Mouse (Mus musculus) embryonic facial prominence, embryonic 11.5 days (tissue): ENCODE measurements at regions not wholly inside any gene's neighbourhood (a gene's known extent, or its start where the extent isn't known, plus 50 kb on each side); places are given as distances from the start of the nearest gene placed in this dataset.

Experiments used
- ATAC-seq: fragments of 200-750 bp; cut with Nextera tagmentation; replicated peaks from 2 replicates; pipeline ENCODE4 v1.8.0; 2017; ENCODE audit warnings: low read depth; ENCODE audit not compliant: insufficient number of reproducible peaks, low FRiP score, low TSS enrichment
- DNase-seq: peaks from one replicate; pipeline ENCODE4 v3.0.0-alpha.2; 2015; ENCODE audit warnings: low spot score
- H3K27ac ChIP-seq: fragments of 300-500 bp; sonication (generic); replicated peaks from 2 replicates; pipeline ENCODE4 v1.5.1; 2014; ENCODE audit warnings: mild to moderate bottlenecking, low read depth, low read length, control low read depth
- H3K27me3 ChIP-seq: fragments of 300-500 bp; sonication (generic); 2 replicates; pipeline ENCODE4 v1.6.1; 2014; ENCODE audit warnings: mild to moderate bottlenecking, low read length, moderate library complexity, mixed read lengths; ENCODE audit not compliant: control insufficient read depth, insufficient read depth
- H3K36me3 ChIP-seq: fragments of 300-500 bp; sonication (generic); replicated peaks from 2 replicates; pipeline ENCODE4 v1.6.1; 2014; ENCODE audit warnings: low read depth, mild to moderate bottlenecking, low read length, moderate library complexity, mixed read lengths; ENCODE audit not compliant: control insufficient read depth, insufficient read depth
- H3K4me1 ChIP-seq: fragments of 300-500 bp; sonication (generic); 2 replicates; pipeline ENCODE4 v1.6.1; 2014; ENCODE audit warnings: low read length, mixed read lengths; ENCODE audit not compliant: control insufficient read depth, insufficient read depth
- H3K4me2 ChIP-seq: fragments of 300-500 bp; sonication (generic); 2 replicates; pipeline ENCODE4 v1.6.1; 2014; ENCODE audit warnings: low read depth, mild to moderate bottlenecking, control low read depth, low read length, moderate library complexity
- H3K4me3 ChIP-seq: fragments of 300-500 bp; sonication (generic); 2 replicates; pipeline ENCODE4 v1.5.1; 2014; ENCODE audit warnings: low read depth, low read length, control low read depth
- H3K9ac ChIP-seq: fragments of 300-500 bp; sonication (generic); replicated peaks from 2 replicates; pipeline ENCODE4 v1.6.1; 2014; ENCODE audit warnings: mild to moderate bottlenecking, control low read depth, low read length
- H3K9me3 ChIP-seq: fragments of 300-500 bp; sonication (generic); replicated peaks from 2 replicates; pipeline ENCODE4 v1.6.1; 2016; ENCODE audit warnings: mild to moderate bottlenecking, low read length, inconsistent platforms, mixed read lengths; ENCODE audit not compliant: control insufficient read depth
- WGBS: fragments of 180-500 bp; shearing (Covaris S2); extraction: QIAGEN DNeasy Blood & Tissue Kit; methylation state at CpG from one replicate; pipeline ENCODE4 v1.1.7; 2014; 5-methylcytosine and 5-hydroxymethylcytosine counted together

DNA sequence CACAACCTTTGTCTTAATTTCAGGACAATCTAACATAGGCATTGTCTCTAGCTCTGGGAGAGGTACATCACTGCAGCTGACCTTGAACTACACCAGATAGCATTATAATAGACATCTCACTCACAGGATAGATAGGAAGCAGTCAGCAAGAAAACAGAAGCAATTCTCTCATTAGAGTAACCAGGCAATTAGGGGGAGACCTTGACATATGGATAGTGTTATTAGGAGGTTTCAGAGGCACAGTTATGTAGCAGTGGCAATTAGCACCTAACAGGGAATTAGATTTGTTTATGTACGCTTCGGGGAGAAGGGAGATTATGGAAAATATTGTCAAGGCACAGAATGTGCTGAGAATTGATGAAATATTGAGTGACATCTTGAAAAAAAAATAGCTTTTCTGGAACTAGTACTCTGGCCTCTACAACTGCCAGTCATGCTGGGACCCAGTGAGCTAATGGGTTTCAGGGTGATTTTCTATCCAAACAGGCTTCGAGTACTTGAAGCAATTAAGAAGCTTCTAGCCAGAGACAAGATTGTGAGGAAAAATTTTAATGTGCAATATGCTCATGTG is 216.8 kb upstream of the Aco1 start:
- no peak for ATAC-seq
- 75% methylated on average over 3 of the region's 3 CpGs for WGBS

GRCm38 (mm10) chr4:39926594-39926993 is 216.3 kb upstream of the Aco1 start:
- Histone ChIP-seq H3K27me3 (no peaks in the 10 kb centered on the region), H3K27ac (no peak overlapping the region), H3K4me2 (no peak overlapping the region), H3K36me3 (no peaks in the 10 kb centered on the region), H3K4me1 (no peaks in the 10 kb centered on the region), H3K9ac (no peak overlapping the region), H3K4me3 (no peak overlapping the region), H3K9me3 (no peaks in the 10 kb centered on the region)
- 88% methylated on average over 7 of the region's 7 CpGs for WGBS
- no peak for DNase-seq
- ATAC-seq = no peak

More for the DNA sequence above, 216.8 kb upstream of the Aco1 start:
- no peaks in the 10 kb centered on the region for H3K36me3 ChIP-seq
- no peak for DNase-seq
- no peak overlapping the region for H3K9ac ChIP-seq
- H3K4me2 ChIP-seq = no peak overlapping the region
- no peak overlapping the region for H3K4me3 ChIP-seq
- H3K9me3 ChIP-seq = no peaks in the 10 kb centered on the region
- H3K4me1 ChIP-seq = no peaks in the 10 kb centered on the region
- H3K27me3 ChIP-seq = no peaks in the 10 kb centered on the region
- no peak overlapping the region for H3K27ac ChIP-seq

GRCm38 (mm10) chr4:39928491-39928890 is 214.4 kb upstream of the Aco1 start:
- Histone ChIP-seq H3K4me1 (no peaks in the 10 kb centered on the region), H3K36me3 (no peaks in the 10 kb centered on the region), H3K4me2 (no peak overlapping the region), H3K9me3 (no peaks in the 10 kb centered on the region), H3K27me3 (no peaks in the 10 kb centered on the region), H3K27ac (no peak overlapping the region), H3K9ac (no peak overlapping the region), H3K4me3 (no peak overlapping the region)
- DNase-seq (no peak), ATAC-seq (no peak)
- 66% methylated on average over 2 of the region's 2 CpGs for WGBS

DNA sequence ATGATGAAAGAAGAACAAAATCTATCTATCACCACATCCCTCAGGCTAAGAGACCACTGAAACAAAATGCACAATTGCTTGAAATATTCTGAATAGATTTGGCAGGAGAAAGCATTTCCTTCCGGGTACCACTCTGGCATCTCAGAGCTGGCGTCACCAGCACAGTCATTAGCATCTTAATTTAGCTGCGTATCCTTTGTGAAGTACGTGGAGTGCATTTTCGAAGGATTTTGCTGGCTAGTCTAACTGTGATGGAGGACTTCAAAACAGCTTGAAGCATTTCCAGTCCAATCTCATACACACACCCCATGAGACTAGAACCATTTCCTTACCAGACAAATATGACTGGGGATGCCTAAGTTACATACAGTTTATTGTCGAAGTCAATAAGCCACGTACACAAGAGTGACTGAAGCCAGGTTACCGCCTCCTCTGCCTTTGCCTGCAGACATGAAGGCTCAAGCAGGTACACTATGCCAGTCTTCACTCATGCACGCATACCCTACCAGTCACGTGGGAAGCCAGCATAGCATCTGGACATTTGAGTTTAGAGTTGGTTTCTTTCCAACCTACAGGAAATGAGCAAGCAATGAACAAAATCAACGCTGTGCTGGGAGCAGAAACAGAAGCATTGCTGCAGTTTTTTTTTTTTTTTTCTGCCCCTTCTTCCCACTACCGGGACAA is 208.7 kb upstream of the Aco1 start:
- ATAC-seq = no peak
- no peak overlapping the region for H3K4me3 ChIP-seq
- WGBS = 89% methylated on average over 12 of the region's 12 CpGs

DNA sequence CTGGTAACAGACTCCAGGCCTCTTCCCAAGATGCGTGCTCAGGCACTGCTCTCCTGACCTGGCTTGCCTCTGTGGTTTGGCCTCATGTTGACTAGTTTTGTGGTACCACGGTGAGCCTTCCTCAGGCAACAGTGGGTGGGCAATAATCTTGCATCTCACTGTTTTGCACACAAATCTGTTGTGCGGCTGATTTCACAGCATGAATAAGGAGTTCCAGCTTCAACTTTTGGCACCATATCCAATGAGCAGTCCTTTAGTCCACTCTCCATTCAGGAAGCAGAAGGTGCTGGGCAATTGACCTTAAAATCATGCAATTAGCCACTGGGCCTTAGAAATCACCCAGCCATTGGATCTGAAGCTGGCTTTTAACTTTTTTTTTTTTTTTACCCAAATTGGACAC is 184.2 kb upstream of the Aco1 start:
- Histone ChIP-seq H3K4me3 (no peak overlapping the region), H3K9me3 (no peaks in the 10 kb centered on the region), H3K4me2 (no peak overlapping the region), H3K4me1 (no peaks in the 10 kb centered on the region), H3K9ac (no peak overlapping the region), H3K27ac (no peak overlapping the region), H3K27me3 (no peaks in the 10 kb centered on the region), H3K36me3 (no peaks in the 10 kb centered on the region)
- DNase-seq = no peak
- WGBS = 88% methylated on average over 3 of the region's 3 CpGs
- ATAC-seq = no peak

More for the DNA sequence above, 208.7 kb upstream of the Aco1 start:
- H3K27ac ChIP-seq = no peak overlapping the region
- DNase-seq = no peak
- H3K9me3 ChIP-seq = no peaks in the 10 kb centered on the region
- H3K4me2 ChIP-seq = no peak overlapping the region
- H3K4me1 ChIP-seq = no peaks in the 10 kb centered on the region
- H3K27me3 ChIP-seq = no peaks in the 10 kb centered on the region
- H3K36me3 ChIP-seq = no peaks in the 10 kb centered on the region
- no peak overlapping the region for H3K9ac ChIP-seq

DNA sequence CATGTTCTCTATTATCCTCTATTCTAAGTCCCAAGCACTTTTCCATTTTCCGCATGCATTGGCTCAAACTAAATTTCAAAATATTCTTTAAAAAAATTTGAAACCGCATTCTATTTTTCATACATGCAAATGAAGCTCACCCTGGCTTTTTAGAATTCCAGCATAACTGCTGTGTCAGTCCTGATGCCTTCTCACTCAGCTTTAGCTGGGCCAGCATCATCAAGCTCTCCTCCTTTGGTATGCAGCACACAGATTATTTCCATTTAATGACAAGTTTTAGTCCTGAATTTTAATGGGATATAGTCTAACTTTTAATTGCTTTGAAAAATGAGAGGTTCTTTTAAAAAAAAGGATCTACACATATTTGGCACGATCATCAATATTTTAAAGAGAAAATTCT is 174.9 kb upstream of the Aco1 start:
- Histone ChIP-seq H3K27ac (no peak overlapping the region), H3K4me1 (no peaks in the 10 kb centered on the region), H3K9me3 (no peaks in the 10 kb centered on the region), H3K4me3 (no peak overlapping the region), H3K4me2 (no peak overlapping the region), H3K9ac (no peak overlapping the region), H3K27me3 (no peaks in the 10 kb centered on the region), H3K36me3 (no peaks in the 10 kb centered on the region)
- DNase-seq = no peak
- ATAC-seq = no peak
- WGBS = 90% methylated on average over 3 of the region's 3 CpGs

DNA sequence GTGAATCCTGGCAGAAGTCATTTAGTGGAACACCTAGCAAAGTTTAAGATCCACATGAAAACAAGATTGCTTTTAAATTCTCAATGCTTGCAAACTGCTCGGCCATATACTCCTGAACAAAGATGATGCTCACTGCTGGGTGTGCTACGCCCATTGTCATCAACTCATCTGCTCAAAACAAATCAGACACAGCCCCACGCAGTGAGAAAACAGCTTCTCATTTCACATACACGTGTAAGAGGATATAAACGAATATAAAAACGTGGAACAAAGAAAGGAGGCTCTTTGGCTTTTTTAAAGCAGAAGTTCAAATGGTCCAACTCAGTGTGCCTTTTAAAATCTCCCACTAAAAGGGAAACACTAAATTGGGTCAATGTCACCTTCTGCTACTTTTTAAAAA is 151.5 kb upstream of the Aco1 start:
- no peaks in the 10 kb centered on the region for H3K27me3 ChIP-seq
- H3K9ac ChIP-seq = no peak overlapping the region
- H3K4me1 ChIP-seq = no peaks in the 10 kb centered on the region
- no peaks in the 10 kb centered on the region for H3K9me3 ChIP-seq
- no peak overlapping the region for H3K4me2 ChIP-seq
- H3K27ac ChIP-seq = no peak overlapping the region
- ATAC-seq (no peak), DNase-seq (no peak)
- no peak overlapping the region for H3K4me3 ChIP-seq
- no peaks in the 10 kb centered on the region for H3K36me3 ChIP-seq
- WGBS = 78% methylated on average over 6 of the region's 6 CpGs

DNA sequence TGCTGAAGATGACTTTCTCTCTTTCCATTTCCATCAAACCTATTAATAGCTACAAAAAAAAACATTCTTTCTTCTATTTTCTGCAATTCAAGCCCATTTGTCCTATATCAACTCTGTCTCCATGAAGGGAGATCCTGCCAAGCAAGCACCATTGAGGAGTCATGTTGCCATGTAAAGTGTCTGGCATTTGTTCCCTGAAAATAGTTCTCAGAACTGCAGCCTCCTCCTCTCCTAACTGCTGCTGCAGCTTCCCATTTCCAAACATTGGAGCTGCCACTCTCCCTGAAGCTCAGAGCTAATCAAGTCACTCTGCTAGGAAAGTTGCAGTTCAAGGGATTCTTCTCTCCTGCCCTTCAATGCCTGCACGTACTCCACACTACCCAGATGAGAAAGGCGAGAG is 151.0 kb upstream of the Aco1 start:
- ATAC-seq = no peak
- Histone ChIP-seq H3K27ac (no peak overlapping the region), H3K4me3 (no peak overlapping the region), H3K27me3 (no peaks in the 10 kb centered on the region), H3K4me2 (no peak overlapping the region), H3K36me3 (no peaks in the 10 kb centered on the region), H3K9me3 (no peaks in the 10 kb centered on the region), H3K9ac (no peak overlapping the region), H3K4me1 (no peaks in the 10 kb centered on the region)
- DNase-seq = no peak
- 90% methylated on average over 2 of the region's 2 CpGs for WGBS
